Mouse (Mus musculus): Measurements from ENCODE around the gene Atp10b. TPM values are rescaled to one million over a fixed set of nuclear protein-coding genes. Genes with fewer than 3 reads are reported as not detected.
A peak's percentile ranks its signal among the peaks of the same experiment; 100 is the strongest.
"Not testable (repeated sequence)": the region's sequence is repeated elsewhere in the genome, so short reads cannot be mapped to it uniquely, and the experiment has no call there.

The Atp10b gene
- total RNA-seq (2012; rRNA removed), result not detected in 2 replicates
- total RNA-seq (2014; rRNA removed), result not detected in 2 replicates
- 0.04 TPM in 1 of 2 replicates, not detected in the other for polyA plus RNA-seq (2012; ENCODE audit: insufficient read length, low read depth)

DNA sequence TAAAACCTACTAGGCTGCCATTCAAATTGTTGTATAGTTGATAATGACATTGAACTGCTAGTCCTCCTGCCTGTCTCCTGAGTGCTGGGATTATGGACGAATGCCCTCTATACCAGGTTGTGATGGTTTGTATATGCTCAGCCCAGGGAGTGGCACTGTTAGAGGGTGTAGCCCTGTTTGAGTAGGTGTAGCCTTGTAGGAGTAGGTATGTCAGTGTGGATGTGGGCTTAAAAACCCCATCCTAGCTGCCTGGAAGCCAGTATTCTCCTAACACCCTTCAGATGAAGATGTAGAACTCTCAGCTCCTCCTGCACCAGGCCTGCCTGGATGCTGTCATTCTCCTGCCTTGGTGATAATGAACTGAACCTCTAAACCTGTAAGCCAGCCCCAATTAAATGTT lies at the start of gene Atp10b:
Gene Atp10b, plus strand, starts transcription at position 301 of the 400 bp plus-strand sequence.
- Histone ChIP-seq H3K27me3 (replicated peaks) (no peaks in the 10 kb centered on the region), H3K4me1 (ENCODE audit: control insufficient read depth in 1 of 2, insufficient read depth in 2 of 2) (peaks cover 0 to 3% of the 10 kb centered on the region in 2 experiments; a peak in 2 of 4 replicates), H3K79me2 (replicated peaks; ENCODE audit: control insufficient read depth, extremely low read depth, insufficient read depth, poor library complexity, severe bottlenecking) (no peaks in the 10 kb centered on the region), H3K36me3 (replicated peaks in 1 of 2; ENCODE audit: control insufficient read depth in 1 of 2, insufficient read depth in 1 of 2, low read length in 1 of 2) (no peaks in the 10 kb centered on the region), H3K9ac (ENCODE audit: insufficient read depth, low read depth) (no peak within 1 kb of the TSS), H3K4me3 (replicated peaks in 1 of 3; ENCODE audit: low read depth in 2 of 3, low read length in 2 of 3, poor library complexity in 1 of 3) (no peak within 1 kb of the TSS), H3K9me3 (replicated peaks; ENCODE audit: low read length) (no peaks in the 10 kb centered on the region), H3K27ac (ENCODE audit: insufficient read depth, low read depth) (no peak within 1 kb of the TSS), H3K4me2 (ENCODE audit: insufficient read depth, low read depth, poor library complexity, severe bottlenecking) (no peak within 1 kb of the TSS)
- in situ Hi-C loops (cut with MboI; ENCODE audit: low pct_ligation_motif_present, low pct_unique_long_range_greater_than_20kb, low sequenced_read_pairs), result no loop called here
- no peak for DNase-seq (ENCODE audit: extremely low read depth)
- TF ChIP-seq POLR2A (IDR thresholded peaks at IDR 0.05; ENCODE audit: low read depth, low read length), result no peak
- TF ChIP-seq MEF2A (IDR thresholded peaks at IDR 0.05; ENCODE audit: borderline replicate concordance, low read depth, low read length), result no peak
- no peak for TF ChIP-seq HCFC1 (IDR thresholded peaks at IDR 0.05; ENCODE audit: low read depth, low read length)
- no peak for TF ChIP-seq MAFK (IDR thresholded peaks at IDR 0.05; ENCODE audit: insufficient replicate concordance, low read length)
- dilution Hi-C loops (cut with MboI; ENCODE audit: extremely low pct_ligation_motif_present, extremely low pct_unique_long_range_greater_than_20kb, low sequenced_read_pairs), result no loop called here

DNA sequence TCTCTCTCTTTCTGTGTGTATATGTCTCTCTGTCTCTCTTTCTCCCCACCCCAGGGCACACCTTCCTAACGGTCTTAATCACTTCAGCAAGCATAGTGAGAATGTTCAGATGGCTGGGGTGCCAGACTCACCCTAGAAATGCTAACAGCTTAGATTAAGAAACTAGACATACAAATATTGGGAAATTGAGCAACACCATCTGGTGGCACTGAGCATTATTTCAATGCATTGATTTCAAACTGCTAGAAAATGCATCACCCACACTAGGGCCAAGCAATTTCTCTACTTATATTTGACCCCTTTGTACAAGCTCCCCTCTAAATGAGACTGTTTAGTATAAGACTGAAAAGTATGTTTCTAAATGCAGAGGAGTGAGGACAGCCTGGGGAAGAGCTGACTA lies 48.3 kb upstream of the Atp10b start:
- no peak overlapping the region for H3K9ac ChIP-seq (ENCODE audit: insufficient read depth, low read depth)
- H3K4me2 ChIP-seq (ENCODE audit: insufficient read depth, low read depth, poor library complexity, severe bottlenecking), result no peak overlapping the region
- TF ChIP-seq KAT2A (IDR thresholded peaks at IDR 0.05; ENCODE audit: insufficient replicate concordance, low read length) (no peak), RAD21 (IDR thresholded peaks at IDR 0.05; ENCODE audit: low read depth, low read length) (peak; percentile 23), MYC (IDR thresholded peaks at IDR 0.05; ENCODE audit: low read depth, low read length) (no peak), NELFE (IDR thresholded peaks at IDR 0.05; ENCODE audit: low read depth, low read length) (no peak), UBTF (IDR thresholded peaks at IDR 0.05; ENCODE audit: low read depth, low read length) (no peak), TBP (conservative IDR thresholded peaks at IDR 0.05; ENCODE audit: low read depth, low read length) (no peak), POLR2AphosphoS2 (IDR thresholded peaks at IDR 0.05; ENCODE audit: low read depth, low read length) (no peak), TCF12 (IDR thresholded peaks at IDR 0.05; ENCODE audit: low read depth, low read length) (no peak), MEF2A (IDR thresholded peaks at IDR 0.05; ENCODE audit: borderline replicate concordance, low read depth, low read length) (no peak)
- H3K27ac ChIP-seq (ENCODE audit: insufficient read depth, low read depth), result no peak overlapping the region
- H3K9me3 ChIP-seq (replicated peaks; ENCODE audit: low read length), result no peaks in the 10 kb centered on the region
- H3K4me1 ChIP-seq (ENCODE audit: control insufficient read depth in 1 of 2, insufficient read depth in 2 of 2), result peaks cover 0 to 1% of the 10 kb centered on the region in 2 experiments; a peak in 1 of 4 replicates
- in situ Hi-C loops (cut with MboI; ENCODE audit: low pct_ligation_motif_present, low pct_unique_long_range_greater_than_20kb, low sequenced_read_pairs), result no loop called here
- no peak overlapping the region for H3K4me3 ChIP-seq (replicated peaks in 1 of 3; ENCODE audit: low read depth in 2 of 3, low read length in 2 of 3, poor library complexity in 1 of 3)
- no peaks in the 10 kb centered on the region for H3K36me3 ChIP-seq (replicated peaks in 1 of 2; ENCODE audit: control insufficient read depth in 1 of 2, insufficient read depth in 1 of 2, low read length in 1 of 2)
- H3K27me3 ChIP-seq (replicated peaks), result no peaks in the 10 kb centered on the region
- DNase-seq (ENCODE audit: extremely low read depth), result no peak
- no peaks in the 10 kb centered on the region for H3K79me2 ChIP-seq (replicated peaks; ENCODE audit: control insufficient read depth, extremely low read depth, insufficient read depth, poor library complexity, severe bottlenecking)
- dilution Hi-C loops (cut with MboI; ENCODE audit: extremely low pct_ligation_motif_present, extremely low pct_unique_long_range_greater_than_20kb, low sequenced_read_pairs), result no loop called here

DNA sequence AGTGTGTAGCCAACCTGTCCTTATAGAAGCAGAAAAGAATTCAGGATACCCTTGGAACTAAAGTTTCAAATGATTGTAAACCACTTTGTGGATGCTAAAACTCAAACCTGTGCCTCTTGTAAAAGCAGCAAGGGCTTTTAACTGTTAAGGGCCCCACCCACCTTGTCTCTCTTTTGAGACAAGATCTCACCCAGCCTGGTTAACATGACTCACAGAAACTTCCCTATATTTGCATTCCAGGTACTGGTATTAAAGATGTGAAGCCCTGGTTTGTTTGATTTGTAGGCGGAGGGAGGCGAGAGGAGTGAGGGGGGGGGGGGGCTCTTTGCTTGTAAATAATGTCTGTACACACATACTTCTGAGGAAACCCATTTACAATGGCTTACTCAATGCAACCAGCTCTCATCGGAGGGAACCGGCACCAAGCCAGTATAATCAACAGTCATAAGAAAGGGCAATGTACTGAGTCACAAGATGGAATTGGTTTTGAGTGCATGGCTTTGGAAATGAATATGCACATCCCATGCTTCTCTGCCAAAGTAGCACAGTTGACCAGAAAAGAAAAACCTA lies 23.7 kb upstream of the Atp10b start:
- in situ Hi-C loops (cut with MboI; ENCODE audit: low pct_ligation_motif_present, low pct_unique_long_range_greater_than_20kb, low sequenced_read_pairs) (no loop called here), dilution Hi-C loops (cut with MboI; ENCODE audit: extremely low pct_ligation_motif_present, extremely low pct_unique_long_range_greater_than_20kb, low sequenced_read_pairs) (no loop called here)
- H3K4me3 ChIP-seq (replicated peaks in 1 of 3; ENCODE audit: low read depth in 2 of 3, low read length in 2 of 3, poor library complexity in 1 of 3), result no peak overlapping the region
- H3K79me2 ChIP-seq (replicated peaks; ENCODE audit: control insufficient read depth, extremely low read depth, insufficient read depth, poor library complexity, severe bottlenecking), result no peaks in the 10 kb centered on the region
- TF ChIP-seq ELF1 (IDR thresholded peaks at IDR 0.05; ENCODE audit: low read depth, low read length), result no peak
- no peaks in the 10 kb centered on the region for H3K36me3 ChIP-seq (replicated peaks in 1 of 2; ENCODE audit: control insufficient read depth in 1 of 2, insufficient read depth in 1 of 2, low read length in 1 of 2)
- no peak overlapping the region for H3K9ac ChIP-seq (ENCODE audit: insufficient read depth, low read depth)
- 0 out of 2 replicates have a peak overlapping the region, but pooled peaks have one; percentile 5 for H3K4me2 ChIP-seq (ENCODE audit: insufficient read depth, low read depth, poor library complexity, severe bottlenecking)
- H3K9me3 ChIP-seq (replicated peaks; ENCODE audit: low read length), result no peaks in the 10 kb centered on the region
- H3K27ac ChIP-seq (ENCODE audit: insufficient read depth, low read depth), result no peak overlapping the region
- H3K27me3 ChIP-seq (replicated peaks), result no peaks in the 10 kb centered on the region
- H3K4me1 ChIP-seq (ENCODE audit: control insufficient read depth in 1 of 2, insufficient read depth in 2 of 2), result peaks cover 5% of the 10 kb centered on the region in 2 experiments; a peak in 1 of 4 replicates
- peak; percentile 10 for DNase-seq (ENCODE audit: extremely low read depth)

DNA sequence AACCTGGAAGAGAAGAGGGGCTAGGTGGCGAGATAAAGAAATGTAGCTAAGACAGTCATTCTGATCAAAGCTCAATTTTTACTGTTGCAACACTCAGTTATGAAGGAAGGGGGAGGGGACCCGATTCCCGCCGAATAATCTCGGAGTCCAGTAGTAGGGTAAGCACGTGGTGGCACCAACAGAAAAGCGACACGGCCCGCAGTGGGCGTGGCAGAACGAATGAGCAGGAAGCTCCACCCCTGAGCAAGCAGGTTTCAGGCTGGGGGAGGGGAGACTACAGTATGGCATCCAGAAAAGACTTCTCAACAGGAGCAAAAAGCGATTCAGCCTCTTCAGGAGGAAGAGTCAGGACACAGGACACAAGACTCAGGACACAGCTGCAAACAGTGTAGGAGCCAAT lies 23.1 kb upstream of the Atp10b start:
- H3K27ac ChIP-seq (ENCODE audit: insufficient read depth, low read depth); H3K9me3 ChIP-seq (replicated peaks; ENCODE audit: low read length); H3K4me1 ChIP-seq (ENCODE audit: control insufficient read depth in 1 of 2, insufficient read depth in 2 of 2); dilution Hi-C loops (cut with MboI; ENCODE audit: extremely low pct_ligation_motif_present, extremely low pct_unique_long_range_greater_than_20kb, low sequenced_read_pairs); H3K4me2 ChIP-seq (ENCODE audit: insufficient read depth, low read depth, poor library complexity, severe bottlenecking); H3K4me3 ChIP-seq (replicated peaks in 1 of 3; ENCODE audit: low read depth in 2 of 3, low read length in 2 of 3, poor library complexity in 1 of 3); H3K36me3 ChIP-seq (replicated peaks in 1 of 2; ENCODE audit: control insufficient read depth in 1 of 2, insufficient read depth in 1 of 2, low read length in 1 of 2); H3K9ac ChIP-seq (ENCODE audit: insufficient read depth, low read depth); H3K27me3 ChIP-seq (replicated peaks); DNase-seq (ENCODE audit: extremely low read depth); H3K79me2 ChIP-seq (replicated peaks; ENCODE audit: control insufficient read depth, extremely low read depth, insufficient read depth, poor library complexity, severe bottlenecking); in situ Hi-C loops (cut with MboI; ENCODE audit: low pct_ligation_motif_present, low pct_unique_long_range_greater_than_20kb, low sequenced_read_pairs): not testable (repeated sequence)
